Mouse (Mus musculus) MEL (cell line): Measurements from ENCODE around the gene Tsc22d1.

Source experiments
- CHD1 ChIP-seq: IDR thresholded peaks from 2 replicates; pipeline ENCODE4 v1.6.1; 2012; ENCODE audit warnings: low read depth, mild to moderate bottlenecking, inconsistent platforms, low read length, improper control_type of control experiment
- CHD2 ChIP-seq: IDR thresholded peaks from 2 replicates; pipeline ENCODE4 v1.6.1; 2011; ENCODE audit warnings: low read length, improper control_type of control experiment
- CTCF ChIP-seq, 3 experiments: IDR thresholded peaks in 2 of 3; conservative IDR thresholded peaks in 1 of 3; 2 replicates each; pipeline ENCODE4 v1.5.1; 2011 to 2012; ENCODE audit warnings: low read length in 3 of 3, low read depth in 2 of 3, mild to moderate bottlenecking in 2 of 3, improper control_type of control experiment in 1 of 3, inconsistent platforms in 1 of 3, mixed read lengths in 1 of 3, moderate library complexity in 1 of 3; ENCODE audit not compliant: control insufficient read depth in 1 of 3, insufficient read depth in 1 of 3, poor library complexity in 1 of 3, severe bottlenecking in 1 of 3
- EP300 ChIP-seq, 2 experiments: IDR thresholded peaks; 2 replicates each; pipeline ENCODE4 v1.6.1; 2011; ENCODE audit warnings: improper control_type of control experiment in 2 of 2, low read length in 2 of 2, low read depth in 1 of 2, mild to moderate bottlenecking in 1 of 2
- ETS1 ChIP-seq: IDR thresholded peaks from 2 replicates; pipeline ENCODE4 v1.6.1; 2012; ENCODE audit warnings: low read depth, mild to moderate bottlenecking, inconsistent platforms, low read length, improper control_type of control experiment, moderate library complexity
- MXI1 ChIP-seq: IDR thresholded peaks from 2 replicates; pipeline ENCODE4 v1.6.1; 2011; ENCODE audit warnings: mild to moderate bottlenecking, low read depth, low read length, improper control_type of control experiment
- NRF1 ChIP-seq: IDR thresholded peaks from 2 replicates; pipeline ENCODE4 v1.6.1; 2014; ENCODE audit warnings: low read depth, mild to moderate bottlenecking, inconsistent platforms, low read length, improper control_type of control experiment, moderate library complexity; ENCODE audit not compliant: poor library complexity, insufficient read depth, severe bottlenecking
- POLR2AphosphoS2 ChIP-seq: IDR thresholded peaks from 2 replicates; pipeline ENCODE4 v1.6.1; 2011; ENCODE audit warnings: low read length, improper control_type of control experiment
- SMC3 ChIP-seq: IDR thresholded peaks from 2 replicates; pipeline ENCODE4 v1.6.1; 2011; ENCODE audit warnings: low read depth, low read length, improper control_type of control experiment
- TCF12 ChIP-seq: IDR thresholded peaks from 2 replicates; pipeline ENCODE4 v1.6.1; 2014; ENCODE audit warnings: low read depth, mild to moderate bottlenecking, inconsistent platforms, low read length, improper control_type of control experiment, moderate library complexity

- TF ChIP-seq CHD1 (no peak), ETS1 (no peak), CHD2 (no peak), CTCF (IDR thresholded peaks at IDR 0.05 in 2 of 3, conservative IDR thresholded peaks at IDR 0.05 in 1 of 3; ENCODE audit: control insufficient read depth in 1 of 3, insufficient read depth in 1 of 3, low read depth in 2 of 3, low read length in 3 of 3, poor library complexity in 1 of 3, severe bottlenecking in 1 of 3) (no peak), EP300 (IDR thresholded peaks at IDR 0.05; ENCODE audit: low read depth in 1 of 2, low read length in 2 of 2) (no peak), TCF12 (no peak), MXI1 (no peak), NRF1 (no peak), POLR2AphosphoS2 (no peak), SMC3 (no peak)
Measured at GRCm38 (mm10) chr14:76428855-76429254, 14.1 kb downstream of the Tsc22d1 start.
